Mouse (Mus musculus) telencephalon, adult 2 months (tissue): ENCODE results near the gene Cr1l.

Experiments used
- DNase-seq: peaks from one replicate; pipeline ENCODE4 v3.0.0-alpha.2; 2011; ENCODE audit warnings: low read depth, low spot score

Gene Cr1l

DNA sequence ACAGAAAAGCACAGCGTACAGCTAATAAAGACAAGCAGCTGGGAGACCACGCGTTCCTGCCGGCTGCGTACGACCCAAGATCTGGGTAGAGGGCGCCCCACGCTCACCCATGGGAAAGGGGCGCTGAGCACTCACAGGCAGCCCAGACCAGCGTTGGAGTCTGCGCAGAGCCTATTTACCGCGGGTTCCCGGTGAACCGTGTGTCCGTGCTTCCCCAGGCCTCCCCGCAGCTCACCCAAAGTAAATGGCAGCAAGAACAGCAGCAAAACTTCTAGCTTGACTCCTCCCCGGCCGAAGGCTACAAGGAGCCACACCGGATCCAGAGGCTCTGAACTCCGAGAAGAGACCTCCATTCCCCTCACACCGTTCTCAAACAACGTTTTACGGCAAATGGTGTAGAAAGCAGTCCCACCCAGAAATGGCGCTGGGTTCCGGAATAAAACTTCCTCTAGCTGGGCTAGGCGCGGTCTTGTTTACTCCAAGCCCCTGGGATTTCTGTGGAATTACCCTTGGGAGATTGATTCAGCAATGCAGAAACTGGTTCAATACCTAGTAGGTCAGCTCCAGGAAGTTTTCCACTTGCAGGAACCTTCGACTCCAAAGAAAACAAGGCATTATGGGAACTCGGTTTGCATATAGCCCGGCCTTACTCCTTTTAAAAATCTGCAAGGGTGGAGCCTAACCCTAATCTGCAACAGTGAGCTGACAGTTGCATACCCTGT is at the start of gene Cr1l:
Gene Cr1l (minus strand): TSS at position 634 of the 722 bp plus-strand sequence.
- DNase-seq = peak; percentile 86

DNA sequence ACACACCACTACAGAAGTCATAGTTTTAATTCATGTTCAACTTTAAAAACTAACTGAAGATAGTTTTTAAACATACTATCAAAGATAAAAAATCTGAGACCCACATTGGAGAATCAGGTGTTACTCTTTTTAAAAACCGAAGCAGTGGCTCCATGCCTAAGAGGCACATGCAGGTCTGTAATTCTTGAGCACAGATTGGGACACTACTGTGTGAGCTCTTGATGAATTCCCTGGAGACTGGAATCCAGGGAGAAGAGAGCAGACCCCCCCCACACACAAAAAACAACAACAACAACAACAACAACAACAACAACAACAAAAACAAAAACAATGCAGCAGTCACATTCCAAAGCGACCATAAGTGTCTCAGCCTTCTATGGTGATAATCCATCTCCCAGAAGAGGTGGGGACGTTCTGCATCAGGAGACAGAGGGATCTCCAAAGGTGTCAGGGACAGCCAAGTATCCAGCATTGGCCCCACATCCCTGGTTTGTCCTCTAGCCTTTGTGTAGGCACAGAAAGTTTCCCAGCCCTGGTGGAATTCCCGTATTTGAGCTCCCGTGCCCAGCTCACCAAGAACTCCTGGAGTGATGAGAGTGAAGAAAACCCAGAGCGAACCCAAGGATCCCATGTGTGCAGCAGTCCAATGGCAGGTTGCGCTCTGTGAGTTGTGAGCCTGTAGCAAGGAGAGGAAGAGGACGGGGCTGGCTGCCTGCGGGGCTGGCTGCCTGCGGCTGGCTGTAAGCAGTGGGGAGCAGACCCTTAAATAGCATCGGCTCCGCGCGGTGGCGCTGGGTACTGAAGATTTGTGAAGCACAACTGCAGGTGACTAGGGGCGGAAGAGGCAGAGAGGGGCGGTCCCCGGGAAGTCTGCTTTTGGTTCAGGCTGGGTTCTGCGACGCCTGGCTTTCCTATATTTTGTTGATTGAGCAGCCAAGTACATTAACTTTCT is 44.9 kb upstream of the Cr1l start, which contains the start of gene Cr2:
Gene Cr2 (minus strand): TSS at position 737 of the 952 bp plus-strand sequence.
- DNase-seq = peak; percentile 12

DNA sequence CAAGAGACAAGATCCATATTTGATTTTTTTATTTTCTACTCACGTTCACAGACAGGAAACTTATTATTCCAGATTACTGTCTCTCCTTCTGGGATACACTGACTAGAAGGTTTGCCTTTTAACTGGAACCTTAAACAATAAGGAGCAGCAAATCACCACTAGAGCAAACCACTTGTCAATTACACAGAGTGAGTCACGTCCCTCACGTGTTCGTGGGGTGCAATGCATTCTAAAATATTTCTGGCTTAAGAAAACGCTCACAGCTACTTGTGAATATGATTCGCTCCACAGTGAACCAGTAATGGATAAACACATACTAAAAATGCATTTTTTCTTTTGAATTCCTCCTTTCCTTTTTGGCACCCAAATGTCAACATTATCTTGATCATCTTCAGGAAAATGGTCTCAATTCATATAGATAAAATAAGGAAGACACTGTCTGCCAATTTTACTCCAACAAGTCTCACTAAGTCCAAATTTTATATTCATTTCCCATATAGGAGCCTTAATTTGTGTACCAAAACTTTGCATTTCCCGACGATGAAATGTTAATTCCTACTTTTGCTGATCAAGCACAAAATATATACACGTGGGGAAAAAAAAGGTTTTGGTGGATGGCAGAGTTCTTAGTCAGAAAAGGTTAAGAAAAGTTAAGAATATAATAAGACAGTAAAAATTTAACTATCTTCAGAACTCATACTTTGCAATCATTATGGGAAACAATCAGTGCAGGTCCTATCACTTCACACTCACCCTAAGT is 33.8 kb upstream of the Cr1l start:
- no peak for DNase-seq

DNA sequence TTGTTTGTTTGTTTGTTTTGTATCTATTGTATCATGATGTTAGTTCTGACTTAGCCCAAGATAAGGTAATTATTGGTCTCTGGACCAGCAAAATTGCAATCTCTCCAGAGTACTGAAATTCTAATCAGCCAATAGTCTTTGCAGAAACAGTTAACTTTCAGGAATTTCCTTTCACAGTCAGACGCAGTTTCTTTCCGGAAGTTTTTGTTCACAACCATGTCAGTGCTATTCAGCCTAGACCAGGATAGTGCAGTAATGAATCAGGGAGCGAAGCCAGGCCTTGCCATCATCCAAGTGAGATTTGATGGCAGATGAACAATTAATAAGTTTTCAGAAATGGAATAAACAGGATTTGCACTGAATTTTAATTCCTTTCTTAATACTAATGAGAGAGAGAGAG is 684 bp upstream of the Cr1l start:
- DNase-seq = no peak

DNA sequence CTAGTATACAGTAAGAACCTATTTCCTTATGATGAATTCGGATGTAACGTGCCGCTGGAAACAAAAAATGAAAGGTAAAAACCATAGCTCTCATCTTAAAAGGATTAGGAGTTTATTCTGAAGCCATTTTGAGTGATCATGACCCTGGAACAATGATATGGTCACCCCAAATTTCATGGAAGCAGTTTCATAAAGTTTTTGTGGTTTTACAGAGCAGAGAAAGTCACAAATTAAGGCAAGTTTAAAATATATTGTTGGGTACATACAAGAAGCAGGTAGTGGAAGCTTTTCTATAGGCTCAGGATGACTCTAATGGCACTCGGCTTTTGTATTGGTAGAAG is 259 bp upstream of the Cr1l start:
- no peak for DNase-seq

DNA sequence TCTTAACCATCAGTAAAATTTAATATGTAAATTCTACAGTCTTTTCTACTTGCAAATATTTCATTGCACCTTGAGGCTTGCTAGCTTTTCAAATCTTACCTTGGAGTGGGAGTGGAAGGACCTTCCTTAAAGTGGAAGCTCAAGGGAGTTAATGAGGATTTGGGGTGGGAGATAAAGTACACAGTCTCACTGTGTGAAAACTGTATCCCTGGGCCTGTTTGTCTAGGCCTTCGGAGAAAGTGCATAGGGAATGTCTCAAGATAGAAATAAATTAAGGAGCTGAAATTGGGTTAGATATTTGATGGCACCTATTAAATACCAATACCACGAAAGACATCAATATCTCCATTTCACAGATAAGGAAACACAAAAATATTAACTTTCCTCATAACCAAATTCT is 907 bp downstream of the Cr1l start:
- DNase-seq = no peak

DNA sequence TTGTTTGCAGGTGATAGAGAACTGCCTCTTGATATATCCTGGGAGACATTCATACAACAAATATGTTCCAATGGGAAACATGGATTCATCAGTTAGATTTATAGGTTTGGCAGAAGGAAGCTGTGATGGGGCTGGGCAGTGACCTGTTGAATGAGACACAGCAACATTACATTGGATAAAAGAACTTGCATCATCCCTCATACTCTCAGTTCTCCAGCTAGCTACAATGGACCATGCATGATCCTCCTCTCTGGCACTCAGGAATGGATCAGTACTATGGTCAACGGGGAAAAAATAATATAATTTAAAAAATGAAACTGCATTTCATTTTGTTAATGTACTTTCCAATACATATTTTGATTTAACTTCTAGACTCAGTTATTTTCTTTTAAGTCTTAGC is 1.5 kb downstream of the Cr1l start:
- DNase-seq = no peak

DNA sequence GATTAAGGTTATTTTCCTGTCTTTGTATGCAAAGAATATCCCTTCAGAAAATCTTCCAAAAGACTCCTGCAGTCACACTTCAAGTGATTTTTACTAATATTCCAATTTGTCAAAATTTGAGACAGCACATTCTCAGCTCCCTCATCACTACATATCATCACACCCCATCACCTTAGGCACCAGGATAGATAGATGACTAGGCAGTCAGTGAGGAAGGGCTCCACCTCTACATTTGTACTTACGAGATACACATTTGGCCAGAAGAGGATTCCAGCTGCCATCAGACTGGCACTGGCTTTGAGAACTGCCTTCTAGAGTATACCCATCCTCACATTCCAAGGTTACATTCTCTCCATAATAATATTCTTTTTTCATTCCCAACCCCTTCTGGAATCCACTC is 17.0 kb downstream of the Cr1l start:
- DNase-seq = no peak

DNA sequence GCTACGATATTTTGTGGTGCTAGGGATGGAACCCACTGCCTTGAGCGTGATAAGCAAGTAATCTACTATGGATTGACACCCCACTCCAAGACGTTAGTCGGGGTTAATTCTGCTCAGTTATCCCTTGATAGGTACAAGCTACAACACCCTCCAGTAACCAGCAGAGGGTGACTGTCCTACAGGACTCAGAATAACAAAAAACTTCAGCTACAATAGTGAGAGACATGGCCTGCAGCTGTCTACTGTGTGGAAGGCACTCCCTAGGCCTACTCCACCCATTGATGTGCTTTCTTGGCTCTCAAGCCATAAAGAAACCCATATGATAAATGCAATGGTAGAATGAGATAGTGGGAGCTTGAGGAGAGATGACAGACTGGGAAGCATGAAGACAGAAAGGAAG is 17.8 kb downstream of the Cr1l start:
- no peak for DNase-seq

DNA sequence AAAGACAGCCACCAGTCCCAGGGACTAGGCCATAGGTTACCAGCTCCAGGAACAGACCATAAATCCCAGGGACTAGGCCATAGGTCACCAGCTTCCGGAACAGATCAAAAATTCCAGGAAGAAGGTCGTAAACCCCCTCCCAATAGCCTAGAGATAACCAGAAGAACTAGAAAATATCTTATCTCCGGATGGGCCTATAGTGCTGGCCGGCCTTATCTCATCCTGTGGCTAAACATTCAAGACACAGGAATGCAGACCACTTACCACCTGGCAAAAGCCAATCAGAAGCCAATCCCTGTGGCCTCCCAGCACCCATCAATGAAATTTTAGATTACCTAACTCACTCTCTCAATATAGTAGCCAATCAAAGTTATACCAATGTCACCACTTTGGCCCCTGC is 30.7 kb downstream of the Cr1l start:
- DNase-seq = no peak

DNA sequence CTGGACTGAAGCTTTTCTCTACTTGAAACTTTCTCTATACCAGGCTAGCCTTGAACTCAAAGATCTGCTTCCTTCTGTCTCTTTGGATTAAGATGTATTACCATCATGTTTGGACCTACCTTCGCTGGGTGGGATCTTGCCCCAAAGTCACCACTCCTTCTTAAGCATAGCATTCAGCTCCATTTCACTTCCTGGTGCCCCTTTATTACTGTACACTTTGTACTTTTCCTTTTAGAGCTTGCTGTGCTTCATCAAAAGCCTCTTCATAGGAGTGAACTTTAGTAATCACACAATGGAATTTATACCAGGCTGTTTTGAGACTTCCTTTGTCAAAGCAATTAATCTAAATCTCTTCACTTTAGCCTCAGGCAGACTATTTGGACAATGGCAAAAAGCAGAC is 33.4 kb downstream of the Cr1l start:
- no peak for DNase-seq

DNA sequence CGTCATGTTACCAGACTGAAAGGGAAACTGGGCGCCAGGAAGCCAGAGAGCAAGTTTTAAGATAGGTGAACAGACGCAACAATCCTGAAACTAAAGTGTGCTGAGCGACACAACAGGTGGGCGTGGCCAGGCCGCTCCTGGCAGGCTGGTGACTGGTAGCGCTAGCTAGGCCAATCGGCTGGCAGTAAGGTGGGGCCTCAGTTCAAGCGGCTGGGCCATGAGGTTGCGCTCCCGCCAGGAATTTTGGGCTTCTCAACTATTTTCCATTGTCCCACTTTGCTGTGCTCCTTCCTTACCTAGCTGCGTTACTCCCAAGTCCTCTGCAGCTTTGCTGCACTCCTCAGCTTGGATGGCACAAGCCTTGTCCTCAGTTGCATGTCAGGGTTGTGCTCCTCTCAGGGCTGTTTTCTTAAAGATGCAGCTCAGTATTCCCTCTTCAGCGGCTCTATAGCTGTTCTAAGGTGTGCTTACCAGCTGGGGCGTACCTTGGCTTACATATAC is 39.1 kb downstream of the Cr1l start, which contains the start of gene Cd46:
Gene Cd46 (minus strand): TSS at position 30 of the 501 bp plus-strand sequence.
- no peak for DNase-seq

DNA sequence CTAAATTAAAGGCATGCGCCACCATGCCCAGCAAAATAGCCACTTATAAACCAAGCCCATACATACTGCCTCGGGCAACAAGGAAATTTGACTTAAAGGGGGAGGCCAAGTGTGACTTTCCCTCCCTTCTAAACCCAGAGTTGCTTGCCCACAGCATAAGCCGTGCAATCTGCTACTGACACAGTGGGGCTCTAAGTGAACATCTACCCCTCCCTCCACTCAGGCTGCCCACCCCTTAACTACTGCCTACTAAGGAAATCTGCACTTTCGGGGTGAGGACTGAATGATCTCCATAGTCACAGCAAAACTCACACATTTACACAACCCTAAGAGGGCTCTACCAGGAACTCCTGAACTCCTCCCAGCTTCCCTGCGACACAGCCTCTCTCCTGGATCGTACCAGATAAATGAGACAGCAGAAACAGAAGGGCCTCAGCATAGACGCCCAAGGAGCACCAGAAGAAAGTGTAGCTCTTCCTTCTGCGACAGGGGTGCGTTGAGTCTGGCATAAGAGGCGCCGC is 39.6 kb downstream of the Cr1l start:
- DNase-seq = no peak

DNA sequence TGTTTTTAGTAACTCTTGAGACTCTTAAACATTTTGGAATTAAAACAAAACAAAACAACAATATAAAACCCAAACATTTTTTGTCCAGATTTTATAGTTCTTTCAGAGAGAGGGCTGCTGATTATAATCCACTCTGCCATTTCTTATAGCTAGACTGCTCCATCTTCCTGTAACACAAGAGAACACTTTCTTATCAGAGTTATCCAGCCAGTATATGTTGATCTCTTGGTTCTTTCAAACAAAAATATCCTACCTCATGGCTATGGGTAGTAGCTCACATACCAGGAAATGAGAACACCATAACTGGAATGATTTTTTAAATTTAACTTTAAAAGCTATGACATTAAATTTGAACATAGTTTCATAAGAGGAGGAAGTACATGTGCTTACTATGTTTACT is 49.2 kb downstream of the Cr1l start:
- no peak for DNase-seq
